Mouse (Mus musculus) kidney, postnatal 4 days (tissue): ENCODE results near the gene Tnfrsf8.
"Not testable (repeated sequence)": the region's sequence is repeated elsewhere in the genome, so short reads cannot be mapped to it uniquely, and the experiment has no call there.

Experiments
- DNase-seq, 2 experiments: peaks; one replicate each; pipeline ENCODE4 v3.0.0; 2021; ENCODE audit warnings: mixed read lengths in 2 of 2

Gene Tnfrsf8

GRCm38 (mm10) chr4:145314836-145315467, at the start of gene Tnfrsf8:
Tnfrsf8 (minus strand) TSS chr4:145315164.
- DNase-seq = no peak

- DNase-seq = not testable (repeated sequence)
Observed at GRCm38 (mm10) chr4:145361635-145362034, 46.7 kb upstream of the Tnfrsf8 start.

- peak in 1 of 2 experiments; percentile 9 for DNase-seq
Observed at GRCm38 (mm10) chr4:145361065-145361464, 46.1 kb upstream of the Tnfrsf8 start.

- no peak for DNase-seq
Observed at GRCm38 (mm10) chr4:145360567-145360966, 45.6 kb upstream of the Tnfrsf8 start.

GRCm38 (mm10) chr4:145356234-145356633, 41.3 kb upstream of the Tnfrsf8 start:
- no peak for DNase-seq

- no peak for DNase-seq
Observed at GRCm38 (mm10) chr4:145353855-145354254, 38.9 kb upstream of the Tnfrsf8 start.

GRCm38 (mm10) chr4:145344948-145345347, 30.0 kb upstream of the Tnfrsf8 start:
- no peak for DNase-seq

- DNase-seq = no peak
Observed at GRCm38 (mm10) chr4:145341879-145342809, 27.2 kb upstream of the Tnfrsf8 start.

GRCm38 (mm10) chr4:145337906-145338858, 23.2 kb upstream of the Tnfrsf8 start:
- DNase-seq = no peak

GRCm38 (mm10) chr4:145336587-145336986, 21.6 kb upstream of the Tnfrsf8 start:
- DNase-seq = no peak

GRCm38 (mm10) chr4:145336019-145336418, 21.1 kb upstream of the Tnfrsf8 start:
- no peak for DNase-seq

GRCm38 (mm10) chr4:145323631-145324030, 8.7 kb upstream of the Tnfrsf8 start:
- no peak for DNase-seq

GRCm38 (mm10) chr4:145322995-145323627, 8.1 kb upstream of the Tnfrsf8 start:
- DNase-seq = no peak

GRCm38 (mm10) chr4:145322211-145322610, 7.2 kb upstream of the Tnfrsf8 start:
- no peak for DNase-seq

GRCm38 (mm10) chr4:145320624-145321023, 5.7 kb upstream of the Tnfrsf8 start:
- DNase-seq = no peak

GRCm38 (mm10) chr4:145319274-145320226, 4.6 kb upstream of the Tnfrsf8 start:
- peak; percentile 8 to 17 for DNase-seq

- no peak for DNase-seq
Observed at GRCm38 (mm10) chr4:145316708-145317107, 1.7 kb upstream of the Tnfrsf8 start.

- no peak for DNase-seq
Observed at GRCm38 (mm10) chr4:145313966-145314365, 998 bp downstream of the Tnfrsf8 start.

- no peak for DNase-seq
Observed at GRCm38 (mm10) chr4:145313256-145313655, 1.7 kb downstream of the Tnfrsf8 start.

GRCm38 (mm10) chr4:145312530-145312929, 2.4 kb downstream of the Tnfrsf8 start:
- DNase-seq = no peak

GRCm38 (mm10) chr4:145310859-145311258, 4.1 kb downstream of the Tnfrsf8 start:
- no peak for DNase-seq
